Mouse (Mus musculus) embryo, embryonic 9.5 days (tissue): ENCODE results near the gene Atp1a4.

Experiments used
- DNase-seq: peaks from one replicate; pipeline ENCODE4 v3.0.0-alpha.2; 2017; ENCODE audit errors: extremely low spot score

Gene Atp1a4

GRCm38 (mm10) chr1:172197851-172198250, 60.4 kb downstream of the Atp1a4 start:
- no peak for DNase-seq

DNA sequence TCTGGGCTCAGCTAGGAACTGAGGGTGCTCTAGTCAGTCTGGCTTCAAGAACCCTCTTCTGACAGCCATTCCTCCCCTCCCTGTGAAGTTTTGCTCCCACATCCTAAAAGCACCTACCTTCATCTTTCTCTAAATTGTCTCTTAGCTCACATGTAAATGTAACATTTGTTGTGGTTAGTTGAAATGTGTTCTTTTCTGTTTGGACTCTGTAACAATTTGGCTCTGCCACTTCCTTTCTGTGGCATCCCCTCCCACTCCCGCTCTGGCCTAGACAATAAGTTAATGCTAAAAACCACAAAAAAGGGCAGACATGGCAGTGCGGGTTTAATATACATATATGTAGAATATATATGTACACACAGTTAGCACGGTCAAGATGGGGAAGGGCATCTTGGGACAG, 61.1 kb downstream of the Atp1a4 start:
- no peak for DNase-seq

- no peak for DNase-seq
These were observed 63.8 kb downstream of the Atp1a4 start for GRCm38 (mm10) chr1:172194435-172194834.

- DNase-seq = no peak
These were observed 66.0 kb downstream of the Atp1a4 start for GRCm38 (mm10) chr1:172192217-172192616.

DNA sequence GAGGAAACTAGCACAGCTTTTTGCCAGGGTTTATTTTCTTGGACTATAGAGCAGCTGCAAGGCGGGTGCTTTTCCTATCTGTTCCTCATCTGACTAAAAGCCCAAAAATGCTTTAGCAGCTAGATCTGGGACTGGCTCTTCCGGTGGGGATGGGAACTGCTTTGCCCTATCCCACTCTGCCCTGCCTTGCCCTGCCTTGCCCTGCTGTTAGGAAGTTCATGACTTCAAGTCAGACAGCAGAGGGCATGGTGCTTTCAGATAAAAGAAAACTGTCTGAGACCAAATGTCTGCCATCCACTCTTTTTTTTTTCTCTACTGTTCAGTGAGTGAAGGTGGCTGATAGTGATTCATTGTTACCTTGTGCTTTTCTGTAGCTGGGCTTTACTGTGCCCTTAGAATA, 66.6 kb downstream of the Atp1a4 start:
- DNase-seq = no peak

- DNase-seq = peak; percentile 21
These were observed 69.3 kb downstream of the Atp1a4 start for GRCm38 (mm10) chr1:172188891-172189290.

DNA sequence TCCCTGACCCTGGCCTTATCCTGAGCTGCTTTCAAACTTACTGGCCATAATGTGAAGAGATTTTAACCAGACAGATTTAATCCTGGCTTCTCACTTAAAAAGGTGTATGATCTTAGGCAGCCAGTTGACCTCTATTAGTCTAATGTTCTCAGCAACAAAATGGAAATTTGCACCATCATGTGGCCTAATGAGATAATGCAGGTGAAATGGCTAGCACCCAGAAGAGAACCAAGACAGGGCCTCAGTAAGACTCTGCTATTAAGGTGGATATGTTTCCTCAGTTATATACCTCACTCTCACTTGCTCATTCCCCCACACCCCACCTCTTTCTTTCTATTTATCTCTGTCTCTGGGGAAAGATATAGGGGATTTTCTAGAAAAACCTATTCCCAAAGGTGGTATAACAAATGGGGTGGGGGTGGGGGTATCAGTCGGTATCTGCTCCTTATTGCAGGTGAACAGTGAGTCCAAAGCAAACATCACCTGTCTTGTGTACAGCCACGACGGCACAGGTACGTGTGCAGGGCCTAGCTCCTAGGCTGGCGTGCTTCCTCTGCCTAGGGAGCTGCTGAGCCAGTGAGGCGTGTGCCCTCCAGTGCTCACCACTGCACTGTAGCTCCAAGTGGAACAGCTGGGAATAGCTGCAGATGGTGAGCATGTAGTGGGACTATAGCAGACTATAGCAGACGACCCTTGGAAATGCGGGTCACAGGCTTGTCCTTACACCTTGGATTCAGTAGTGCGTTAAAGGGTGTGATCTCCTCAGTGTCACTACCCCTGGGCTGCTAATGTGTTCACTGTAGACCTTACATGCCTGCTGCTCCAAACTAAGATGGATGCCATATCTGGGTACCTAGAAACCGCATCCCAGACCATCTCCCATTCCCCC, 71.6 kb downstream of the Atp1a4 start:
- DNase-seq = no peak

GRCm38 (mm10) chr1:172183915-172184314, 74.3 kb downstream of the Atp1a4 start:
- DNase-seq = no peak

DNA sequence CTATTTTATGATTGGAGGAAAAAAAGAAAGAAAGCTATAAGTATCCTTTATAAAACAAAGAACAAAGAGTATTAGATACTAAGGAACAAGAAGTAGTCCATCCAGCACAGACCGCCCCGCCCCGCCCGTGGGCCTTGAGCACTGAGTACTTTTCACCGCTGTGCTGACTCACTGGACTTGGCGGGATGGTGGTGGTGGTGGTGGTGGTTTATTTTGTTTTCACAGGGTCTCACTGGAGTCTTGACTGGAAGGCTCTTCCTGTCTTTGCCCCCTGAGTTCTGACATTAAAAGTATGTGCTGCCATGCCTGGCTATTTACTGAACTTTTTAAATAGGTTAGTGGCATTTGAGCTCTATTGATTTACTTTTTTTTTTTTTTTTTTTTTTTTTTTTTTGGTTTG, 75.2 kb downstream of the Atp1a4 start:
- no peak for DNase-seq

GRCm38 (mm10) chr1:172181777-172182176, 76.4 kb downstream of the Atp1a4 start:
- DNase-seq = no peak

DNA sequence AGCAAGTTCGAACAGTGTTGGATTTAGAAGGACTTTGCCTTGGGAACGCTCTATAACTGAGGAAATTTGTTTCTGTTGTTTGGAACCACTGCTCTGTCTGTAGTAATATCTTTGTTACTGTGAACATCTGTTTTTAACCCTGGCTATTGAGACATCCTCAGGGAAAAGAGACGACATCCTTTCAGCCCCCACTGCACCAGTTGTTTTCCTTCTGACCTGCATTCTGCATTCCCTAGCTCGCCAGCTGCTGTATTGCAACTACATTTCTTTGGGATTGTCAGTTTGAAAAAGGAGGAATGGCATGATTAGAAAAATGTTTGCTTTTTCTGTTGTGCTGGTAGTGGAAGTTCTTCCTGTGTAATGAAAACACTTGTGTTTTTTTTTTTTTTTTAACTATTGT, 77.3 kb downstream of the Atp1a4 start:
- DNase-seq = no peak

- DNase-seq = no peak
These were observed 79.1 kb downstream of the Atp1a4 start for GRCm38 (mm10) chr1:172179102-172179501.

- DNase-seq = no peak
These were observed 80.4 kb downstream of the Atp1a4 start for GRCm38 (mm10) chr1:172177791-172178190.
